Mouse (Mus musculus) MEL (cell line): ENCODE results near the gene Gja5. TPM values are rescaled to one million over a fixed set of nuclear protein-coding genes. Genes with fewer than 3 reads are reported as not detected.

ENCODE experiments used
- DNase-seq: peaks from one replicate; pipeline ENCODE4 v3.0.0; 2011; ENCODE audit warnings: low read depth, low spot score
- H3K27ac ChIP-seq: 2 replicates; pipeline ENCODE4 v1.5.1; 2012; ENCODE audit warnings: low read depth, mild to moderate bottlenecking, control low read depth, low read length, moderate library complexity; ENCODE audit not compliant: control insufficient read depth
- H3K27me3 ChIP-seq, 2 experiments: fragments of 150-350 bp in 1 of 2; sonication (generic) in 1 of 2; 2 replicates each; pipeline ENCODE4 v1.6.1; 2012; ENCODE audit warnings: low read length in 2 of 2, mild to moderate bottlenecking in 2 of 2, improper control_type of control experiment in 1 of 2, moderate library complexity in 1 of 2; ENCODE audit not compliant: insufficient read depth in 2 of 2, control insufficient read depth in 1 of 2
- H3K36me3 ChIP-seq, 2 experiments: 2 replicates each; pipeline ENCODE4 v1.6.1; 2012 to 2014; ENCODE audit warnings: low read length in 2 of 2, improper control_type of control experiment in 1 of 2, inconsistent platforms in 1 of 2, mild to moderate bottlenecking in 1 of 2; ENCODE audit not compliant: insufficient read depth in 2 of 2, control insufficient read depth in 1 of 2
- H3K4me1 ChIP-seq, 2 experiments: fragments of 150-350 bp in 1 of 2; sonication (generic) in 1 of 2; 2 replicates each; pipeline ENCODE4 v1.6.1; 2012; ENCODE audit warnings: low read length in 2 of 2, improper control_type of control experiment in 1 of 2, mild to moderate bottlenecking in 1 of 2; ENCODE audit not compliant: insufficient read depth in 2 of 2, control insufficient read depth in 1 of 2
- H3K4me3 ChIP-seq, 2 experiments: fragments of 150-350 bp in 1 of 2; sonication (generic) in 1 of 2; 2 replicates each; pipeline ENCODE4 v1.5.1; 2012; ENCODE audit warnings: low read depth in 2 of 2, low read length in 2 of 2, mild to moderate bottlenecking in 2 of 2, moderate library complexity in 2 of 2, control low read depth in 1 of 2, improper control_type of control experiment in 1 of 2; ENCODE audit not compliant: control insufficient read depth in 1 of 2, insufficient read depth in 1 of 2
- H3K79me2 ChIP-seq: 2 replicates; pipeline ENCODE4 v1.6.1; 2012; ENCODE audit warnings: mild to moderate bottlenecking, low read length, moderate library complexity; ENCODE audit not compliant: control insufficient read depth, poor library complexity, insufficient read depth
- H3K9ac ChIP-seq: 2 replicates; pipeline ENCODE4 v1.6.1; 2012; ENCODE audit warnings: low read depth, mild to moderate bottlenecking, control low read depth, low read length, moderate library complexity; ENCODE audit not compliant: control insufficient read depth, poor library complexity, severe bottlenecking
- H3K9me3 ChIP-seq: fragments of 150-350 bp; sonication (generic); replicated peaks from 2 replicates; pipeline ENCODE4 v1.6.1; 2012; ENCODE audit warnings: mild to moderate bottlenecking, low read length, improper control_type of control experiment, moderate library complexity; ENCODE audit not compliant: insufficient read depth
- CHD1 ChIP-seq: IDR thresholded peaks from 2 replicates; pipeline ENCODE4 v1.6.1; 2012; ENCODE audit warnings: low read depth, mild to moderate bottlenecking, inconsistent platforms, low read length, improper control_type of control experiment
- CHD2 ChIP-seq: IDR thresholded peaks from 2 replicates; pipeline ENCODE4 v1.6.1; 2011; ENCODE audit warnings: low read length, improper control_type of control experiment
- CTCF ChIP-seq, 3 experiments: IDR thresholded peaks in 2 of 3; conservative IDR thresholded peaks in 1 of 3; 2 replicates each; pipeline ENCODE4 v1.5.1; 2011 to 2012; ENCODE audit warnings: low read length in 3 of 3, low read depth in 2 of 3, mild to moderate bottlenecking in 2 of 3, improper control_type of control experiment in 1 of 3, inconsistent platforms in 1 of 3, mixed read lengths in 1 of 3, moderate library complexity in 1 of 3; ENCODE audit not compliant: control insufficient read depth in 1 of 3, insufficient read depth in 1 of 3, poor library complexity in 1 of 3, severe bottlenecking in 1 of 3
- ELF1 ChIP-seq: IDR thresholded peaks from 2 replicates; pipeline ENCODE4 v1.6.1; 2014; ENCODE audit warnings: low read depth, mild to moderate bottlenecking, inconsistent platforms, low read length, improper control_type of control experiment, moderate library complexity
- EP300 ChIP-seq, 2 experiments: IDR thresholded peaks; 2 replicates each; pipeline ENCODE4 v1.6.1; 2011; ENCODE audit warnings: improper control_type of control experiment in 2 of 2, low read length in 2 of 2, low read depth in 1 of 2, mild to moderate bottlenecking in 1 of 2
- ETS1 ChIP-seq: IDR thresholded peaks from 2 replicates; pipeline ENCODE4 v1.6.1; 2012; ENCODE audit warnings: low read depth, mild to moderate bottlenecking, inconsistent platforms, low read length, improper control_type of control experiment, moderate library complexity
- GABPA ChIP-seq: IDR thresholded peaks from 2 replicates; pipeline ENCODE4 v1.6.1; 2012; ENCODE audit warnings: low read depth, mild to moderate bottlenecking, inconsistent platforms, low read length, improper control_type of control experiment, moderate library complexity
- GATA1 ChIP-seq: IDR thresholded peaks from 2 replicates; pipeline ENCODE4 v1.6.1; 2011; ENCODE audit warnings: low read depth, low read length, improper control_type of control experiment
- JUND ChIP-seq: IDR thresholded peaks from 2 replicates; pipeline ENCODE4 v1.6.1; 2011; ENCODE audit warnings: low read depth, mild to moderate bottlenecking, improper control_type of control experiment, low read length
- MAZ ChIP-seq: IDR thresholded peaks from 2 replicates; pipeline ENCODE4 v1.6.1; 2012; ENCODE audit warnings: low read depth, mild to moderate bottlenecking, inconsistent platforms, low read length, improper control_type of control experiment
- MEF2A ChIP-seq: IDR thresholded peaks from 2 replicates; pipeline ENCODE4 v1.6.1; 2014; ENCODE audit warnings: low read depth, mild to moderate bottlenecking, inconsistent platforms, low read length, improper control_type of control experiment; ENCODE audit not compliant: poor library complexity, insufficient replicate concordance, severe bottlenecking; ENCODE audit errors: extremely low read depth
- NELFE ChIP-seq: IDR thresholded peaks from 2 replicates; pipeline ENCODE4 v1.6.1; 2011; ENCODE audit warnings: low read depth, low read length, improper control_type of control experiment
- NRF1 ChIP-seq: IDR thresholded peaks from 2 replicates; pipeline ENCODE4 v1.6.1; 2014; ENCODE audit warnings: low read depth, mild to moderate bottlenecking, inconsistent platforms, low read length, improper control_type of control experiment, moderate library complexity; ENCODE audit not compliant: poor library complexity, insufficient read depth, severe bottlenecking
- ZMIZ1 ChIP-seq: IDR thresholded peaks from 2 replicates; pipeline ENCODE4 v1.6.1; 2012; ENCODE audit warnings: low read depth, mild to moderate bottlenecking, inconsistent platforms, low read length, improper control_type of control experiment, moderate library complexity
- polyA plus RNA-seq, 2 experiments: library from polyadenylated mRNA; stranded (reverse) in 1 of 2; unstranded in 1 of 2; fragments of >175 nt in 1 of 2; fragments of >200 nt in 1 of 2; gene quantifications; 2 replicates each; pipeline versions ENCODE4 v1.2.1 to v1.2.4; 2012; ENCODE audit warnings: low replicate concordance in 2 of 2, low read depth in 1 of 2; ENCODE audit not compliant: insufficient read length in 2 of 2, insufficient read depth in 1 of 2, missing spikeins in 1 of 2
- total RNA-seq: library from RNA; depleted of rRNA; stranded (reverse); fragments of 300-350 nt; gene quantifications from 2 replicates; pipeline ENCODE4 v1.2.3, GENCODE M21; 2012

The Gja5 gene
- total and polyA plus RNA-seq, 3 experiments: 0.03 to 0.08 TPM; not detected in 1

- H3K27me3 ChIP-seq: peaks cover 0 to 2% of the 10 kb centered on the region in 2 experiments; a peak in 2 of 4 replicates
- H3K9me3 ChIP-seq: no peaks in the 10 kb centered on the region
- H3K9ac ChIP-seq: no peak overlapping the region
- TF ChIP-seq CTCF (IDR thresholded peaks at IDR 0.05 in 2 of 3, conservative IDR thresholded peaks at IDR 0.05 in 1 of 3; ENCODE audit: control insufficient read depth in 1 of 3, insufficient read depth in 1 of 3, low read depth in 2 of 3, low read length in 3 of 3, poor library complexity in 1 of 3, severe bottlenecking in 1 of 3): 0 out of 6 replicates have a peak, but pooled peaks of 1 of the 3 experiments have one; percentile 5
- TF ChIP-seq JUND: no peak
- H3K36me3 ChIP-seq: no peaks in the 10 kb centered on the region
- peaks cover 0 to 3% of the 10 kb centered on the region in 2 experiments; a peak in 1 of 4 replicates for H3K4me1 ChIP-seq
- H3K79me2 ChIP-seq: no peaks in the 10 kb centered on the region
- no peak overlapping the region for H3K27ac ChIP-seq
- H3K4me3 ChIP-seq: no peak overlapping the region
- DNase-seq: no peak
Measured at GRCm38 (mm10) chr3:97039721-97040120, 135.2 kb downstream of the Gja5 start.

GRCm38 (mm10) chr3:97044188-97044587 lies 139.7 kb downstream of the Gja5 start:
- H3K36me3 ChIP-seq: no peaks in the 10 kb centered on the region
- H3K9ac ChIP-seq: no peak overlapping the region
- TF ChIP-seq NRF1 (no peak), EP300 (IDR thresholded peaks at IDR 0.05; ENCODE audit: low read depth in 1 of 2, low read length in 2 of 2) (no peak), CHD1 (no peak), ETS1 (no peak), ZMIZ1 (no peak), JUND (no peak), NELFE (no peak), CHD2 (no peak), MEF2A (no peak), GABPA (no peak), ELF1 (no peak), MAZ (no peak), GATA1 (no peak), CTCF (IDR thresholded peaks at IDR 0.05 in 2 of 3, conservative IDR thresholded peaks at IDR 0.05 in 1 of 3; ENCODE audit: control insufficient read depth in 1 of 3, insufficient read depth in 1 of 3, low read depth in 2 of 3, low read length in 3 of 3, poor library complexity in 1 of 3, severe bottlenecking in 1 of 3) (no peak)
- no peak overlapping the region for H3K4me3 ChIP-seq
- H3K79me2 ChIP-seq: no peaks in the 10 kb centered on the region
- DNase-seq: peak; percentile 28
- no peaks in the 10 kb centered on the region for H3K9me3 ChIP-seq
- peaks cover 0 to 3% of the 10 kb centered on the region in 2 experiments; a peak in 1 of 4 replicates for H3K4me1 ChIP-seq
- 0 out of 4 replicates have a peak, but pooled peaks cover 0 to 2% of the 10 kb centered on the region in 2 experiments for H3K27me3 ChIP-seq
- H3K27ac ChIP-seq: no peak overlapping the region
